Mouse (Mus musculus): ENCODE measurements around the gene D5Ertd579e.

GRCm38 (mm10) chr5:36574147-36574870 lies 121.5 kb downstream of the D5Ertd579e start:
- TF ChIP-seq CTCF (IDR thresholded peaks at IDR 0.05; ENCODE audit: control insufficient read depth, insufficient read depth, low read length) (no peak), POLR2A (IDR thresholded peaks at IDR 0.05; ENCODE audit: borderline replicate concordance, control insufficient read depth, low read depth, low read length) (no peak)

All from bone marrow, adult 2 months (tissue).